Mouse (Mus musculus) kidney, adult 2 months (tissue): ENCODE measurements around the gene Tram2. TPM values are rescaled to one million over a fixed set of nuclear protein-coding genes. Genes with fewer than 3 reads are reported as not detected.

ENCODE experiments used
- DNase-seq: peaks from one replicate; pipeline ENCODE4 v3.0.0; 2021
- H3K27ac ChIP-seq: fragments of 200-500 bp; 2 replicates; pipeline ENCODE4 v1.5.1; 2012; ENCODE audit warnings: low read depth, low read length, control low read depth, inconsistent platforms; ENCODE audit not compliant: insufficient read depth
- H3K27me3 ChIP-seq: fragments of 200-500 bp; replicated peaks from 2 replicates; pipeline ENCODE4 v1.6.1; 2012; ENCODE audit warnings: mild to moderate bottlenecking, moderate library complexity, low read length, inconsistent platforms; ENCODE audit not compliant: control insufficient read depth, insufficient read depth
- H3K36me3 ChIP-seq: fragments of 200-500 bp; 2 replicates; pipeline ENCODE4 v1.6.1; 2012; ENCODE audit warnings: mild to moderate bottlenecking, moderate library complexity, low read length, inconsistent platforms; ENCODE audit not compliant: control insufficient read depth, insufficient read depth
- H3K4me1 ChIP-seq: fragments of 200-500 bp; 2 replicates; pipeline ENCODE4 v1.6.1; 2011; ENCODE audit warnings: low read length; ENCODE audit not compliant: control insufficient read depth, insufficient read depth
- H3K4me3 ChIP-seq: fragments of 200-500 bp; 2 replicates; pipeline ENCODE4 v1.5.1; 2011; ENCODE audit warnings: mild to moderate bottlenecking, low read depth, low read length, control low read depth; ENCODE audit not compliant: insufficient read depth
- CTCF ChIP-seq: fragments of 200-500 bp; conservative IDR thresholded peaks from 2 replicates; pipeline ENCODE4 v1.5.1; 2011; ENCODE audit warnings: low read depth, mild to moderate bottlenecking, control low read depth, low read length, moderate library complexity, mixed read lengths; ENCODE audit not compliant: insufficient read depth, insufficient read length
- POLR2A ChIP-seq: fragments of 200-500 bp; IDR thresholded peaks from one replicate; pipeline ENCODE4 v1.6.1; 2011; ENCODE audit warnings: low read depth, low read length, control low read depth
- WGBS: fragments of 180-500 bp; shearing (Covaris S2); methylation state at CpG from one replicate; pipeline ENCODE4 v1.1.7; 2018; 5-methylcytosine and 5-hydroxymethylcytosine counted together
- polyA plus RNA-seq: library from polyadenylated mRNA; depleted of rRNA; stranded (reverse); fragments of >200 nt; gene quantifications from 2 replicates; pipeline ENCODE4 v1.2.3, GENCODE M21; 2012

Tram2 gene
- polyA plus RNA-seq, 1 experiment = 4.9 TPM

DNA sequence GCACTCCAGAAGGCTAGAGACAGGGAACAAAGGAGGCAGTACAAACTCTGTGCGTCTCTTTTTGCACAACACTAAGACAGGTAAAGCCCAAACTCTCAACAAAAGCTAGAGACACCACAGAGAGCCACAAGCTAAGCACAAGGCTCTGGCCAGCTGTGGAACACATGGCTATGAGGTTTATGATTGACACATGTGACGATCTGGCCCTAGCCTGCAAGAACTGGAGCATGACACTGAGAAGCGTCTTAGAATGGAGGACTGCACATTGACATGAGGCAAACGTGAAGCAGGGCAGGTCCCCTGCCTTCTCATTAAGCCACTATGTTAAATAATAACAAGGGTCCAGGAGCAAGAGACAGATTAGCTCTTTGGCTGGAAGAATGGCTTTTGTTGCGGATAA lies 1.8 kb downstream of the Tram2 start:
- peaks cover 16% of the 10 kb centered on the region for H3K4me1 ChIP-seq
- no peak overlapping the region for H3K27ac ChIP-seq
- DNase-seq = peak; percentile 74
- no peaks in the 10 kb centered on the region for H3K36me3 ChIP-seq
- H3K27me3 ChIP-seq = no peaks in the 10 kb centered on the region
- H3K4me3 ChIP-seq = no peak overlapping the region
- no peak for TF ChIP-seq CTCF
- no peak for TF ChIP-seq POLR2A
- WGBS = 34% methylated on average over 5 of the region's 5 CpGs

GRCm38 (mm10) chr1:21075986-21076495 lies 3.0 kb downstream of the Tram2 start:
- DNase-seq = peak; percentile 29
- TF ChIP-seq CTCF (no peak), POLR2A (no peak)
- Histone ChIP-seq H3K4me3 (no peak overlapping the region), H3K27me3 (no peaks in the 10 kb centered on the region), H3K4me1 (peaks cover 16% of the 10 kb centered on the region), H3K27ac (peak overlapping the region; percentile 27), H3K36me3 (no peaks in the 10 kb centered on the region)
- WGBS = 17% methylated on average over 6 of the region's 6 CpGs

GRCm38 (mm10) chr1:21074231-21074630 lies 4.8 kb downstream of the Tram2 start:
- Histone ChIP-seq H3K4me1 (peaks cover 20% of the 10 kb centered on the region), H3K27ac (no peak overlapping the region)
- 52% methylated on average over 5 of the region's 5 CpGs for WGBS

DNA sequence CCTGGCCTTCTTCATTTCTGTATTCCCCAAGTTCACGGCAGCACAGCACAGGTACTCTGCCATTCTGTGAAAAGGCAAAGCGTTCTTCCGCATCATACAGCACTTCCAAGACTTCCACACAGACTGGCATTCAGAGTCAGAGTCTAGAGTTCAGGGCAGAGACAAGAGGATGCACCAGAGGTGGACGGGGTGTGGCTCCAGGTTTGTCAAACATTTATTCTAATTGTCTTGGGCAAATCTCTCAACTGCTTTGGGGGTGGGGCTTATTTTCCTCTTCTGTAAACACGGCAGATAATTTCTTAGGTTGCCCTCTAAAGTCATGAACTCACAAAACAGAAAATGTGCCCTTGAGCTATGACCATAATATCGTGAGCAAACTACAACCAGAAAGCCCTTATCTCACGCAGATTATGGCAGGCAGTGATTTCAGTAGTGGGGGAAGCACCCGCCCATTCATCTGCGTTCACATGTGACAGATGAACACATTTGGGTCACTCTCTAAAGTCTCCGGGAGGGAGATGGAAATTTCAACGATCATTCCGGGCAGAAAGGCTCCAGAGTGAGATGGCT lies 6.1 kb downstream of the Tram2 start:
- 51% methylated on average over 12 of the region's 12 CpGs for WGBS
- DNase-seq = peak; percentile 76
- Histone ChIP-seq H3K4me3 (no peak overlapping the region), H3K27me3 (no peaks in the 10 kb centered on the region), H3K4me1 (peaks cover 20% of the 10 kb centered on the region), H3K36me3 (no peaks in the 10 kb centered on the region), H3K27ac (no peak overlapping the region)
- TF ChIP-seq CTCF = no peak

More at GRCm38 (mm10) chr1:21074231-21074630, 4.8 kb downstream of the Tram2 start:
- H3K4me3 ChIP-seq = no peak overlapping the region
- H3K36me3 ChIP-seq = no peaks in the 10 kb centered on the region
- H3K27me3 ChIP-seq = no peaks in the 10 kb centered on the region
- TF ChIP-seq CTCF (no peak), POLR2A (no peak)
- peak; percentile 22 for DNase-seq

GRCm38 (mm10) chr1:21070658-21071057 lies 8.4 kb downstream of the Tram2 start:
- 55% methylated on average over 13 of the region's 13 CpGs for WGBS
- Histone ChIP-seq H3K4me1 (peaks cover 10% of the 10 kb centered on the region), H3K27me3 (no peaks in the 10 kb centered on the region), H3K4me3 (no peak overlapping the region), H3K36me3 (no peaks in the 10 kb centered on the region), H3K27ac (peak overlapping the region; percentile 74; the same call in 1 of the 2 replicates)
- no peak for TF ChIP-seq CTCF
- TF ChIP-seq POLR2A = no peak
- peak; percentile 68 for DNase-seq

DNA sequence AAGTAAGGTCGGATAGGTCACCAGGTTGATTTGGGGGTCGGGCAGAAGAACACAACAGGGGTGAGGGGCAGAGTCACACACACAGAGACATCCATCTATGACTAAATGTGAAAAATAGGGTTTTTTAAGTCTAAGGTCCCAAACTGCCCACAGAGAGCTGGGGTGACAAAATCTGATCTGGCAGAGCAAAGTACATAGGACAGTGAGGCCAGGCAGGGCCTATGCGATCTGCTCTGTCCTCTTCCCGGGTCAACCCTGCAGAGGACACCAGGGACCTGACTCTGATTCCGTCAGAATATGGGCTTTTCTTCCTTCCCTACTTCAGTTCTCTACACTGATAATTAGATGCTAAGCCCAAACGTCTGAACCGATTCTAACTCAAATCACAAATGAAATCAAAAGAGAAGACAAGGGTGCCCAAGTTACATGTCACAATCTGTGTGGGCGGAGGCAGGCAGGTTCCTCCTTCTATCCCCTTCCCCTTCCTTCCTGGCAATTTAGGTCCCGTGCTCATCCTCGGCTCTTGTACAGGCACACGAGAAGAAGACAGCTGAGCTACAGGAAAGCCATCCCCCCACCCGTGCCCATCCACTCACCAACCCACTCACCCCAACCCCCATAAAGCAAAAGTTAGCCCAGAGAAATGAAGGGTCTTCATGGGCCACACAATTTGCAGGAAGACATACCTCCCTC lies 9.1 kb downstream of the Tram2 start:
- H3K4me1 ChIP-seq = peaks cover 10% of the 10 kb centered on the region
- H3K27me3 ChIP-seq = no peaks in the 10 kb centered on the region
- no peak overlapping the region for H3K4me3 ChIP-seq
- peak overlapping the region; percentile 26; the same call in 1 of the 2 replicates for H3K27ac ChIP-seq
- WGBS = 68% methylated on average over 12 of the region's 12 CpGs
- no peak for DNase-seq
- TF ChIP-seq POLR2A (no peak), CTCF (no peak)
- no peaks in the 10 kb centered on the region for H3K36me3 ChIP-seq

- peak; percentile 43 for DNase-seq
- Histone ChIP-seq H3K4me1 (peaks cover 10% of the 10 kb centered on the region), H3K27ac (no peak overlapping the region), H3K4me3 (no peak overlapping the region), H3K36me3 (no peaks in the 10 kb centered on the region), H3K27me3 (no peaks in the 10 kb centered on the region)
- TF ChIP-seq CTCF (no peak), POLR2A (no peak)
- WGBS = 48% methylated on average over 1 of the region's 1 CpGs
Measured at GRCm38 (mm10) chr1:21068491-21068890, 10.5 kb downstream of the Tram2 start.
